Mouse (Mus musculus) kidney, embryonic 14.5 days (tissue): ENCODE measurements at regions not wholly inside any gene's neighbourhood (a gene's known extent, or its start where the extent isn't known, plus 50 kb on each side); places are given as distances from the start of the nearest gene placed in this dataset.

ENCODE experiments used
- ATAC-seq: fragments of 200-750 bp; cut with Nextera tagmentation; 2 replicates; pipeline ENCODE4 v1.8.0; 2017; ENCODE audit warnings: moderate number of reproducible peaks, mild to moderate bottlenecking, moderate TSS enrichment, moderate library complexity; ENCODE audit not compliant: low FRiP score, low TSS enrichment
- H3K27ac ChIP-seq: fragments of 300-500 bp; sonication (generic); 2 replicates; pipeline ENCODE4 v1.5.1; 2014; ENCODE audit warnings: low read depth, mild to moderate bottlenecking, low read length, moderate library complexity, mixed read lengths
- H3K27me3 ChIP-seq: fragments of 300-500 bp; sonication (generic); 2 replicates; pipeline ENCODE4 v1.6.1; 2014; ENCODE audit warnings: mild to moderate bottlenecking, low read length; ENCODE audit not compliant: control insufficient read depth, insufficient read depth
- H3K36me3 ChIP-seq: fragments of 300-500 bp; sonication (generic); 2 replicates; pipeline ENCODE4 v1.6.1; 2014; ENCODE audit warnings: low read length, mixed read lengths; ENCODE audit not compliant: control insufficient read depth, insufficient read depth
- H3K4me1 ChIP-seq: fragments of 300-500 bp; sonication (generic); 2 replicates; pipeline ENCODE4 v1.6.1; 2014; ENCODE audit warnings: low read length, mixed read lengths; ENCODE audit not compliant: control insufficient read depth, insufficient read depth
- H3K4me2 ChIP-seq: fragments of 300-500 bp; sonication (generic); replicated peaks from 2 replicates; pipeline ENCODE4 v1.6.1; 2014; ENCODE audit warnings: low read depth, mild to moderate bottlenecking, low read length
- H3K4me3 ChIP-seq: fragments of 300-500 bp; sonication (generic); 2 replicates; pipeline ENCODE4 v1.5.1; 2014; ENCODE audit warnings: mild to moderate bottlenecking, low read length
- H3K9ac ChIP-seq: fragments of 300-500 bp; sonication (generic); 2 replicates; pipeline ENCODE4 v1.6.1; 2014; ENCODE audit warnings: low read depth, mild to moderate bottlenecking, low read length, moderate library complexity
- H3K9me3 ChIP-seq: fragments of 300-500 bp; sonication (generic); 2 replicates; pipeline ENCODE4 v1.6.1; 2016; ENCODE audit warnings: low read length; ENCODE audit not compliant: control insufficient read depth
- WGBS: fragments of 180-500 bp; shearing (Covaris S2); extraction: QIAGEN DNeasy Blood & Tissue Kit; methylation state at CpG from one replicate; pipeline ENCODE4 v1.1.7; 2014; 5-methylcytosine and 5-hydroxymethylcytosine counted together

- 68% methylated on average over 1 of the region's 1 CpGs for WGBS
- Histone ChIP-seq H3K9me3 (no peaks in the 10 kb centered on the region), H3K27me3 (no peaks in the 10 kb centered on the region)
These were observed 207.0 kb upstream of the Ufl1 start for GRCm38 (mm10) chr4:25488479-25489069.

GRCm38 (mm10) chr4:25483621-25483933, 202.0 kb upstream of the Ufl1 start:
- H3K36me3 ChIP-seq: no peaks in the 10 kb centered on the region
- 24% methylated on average over 1 of the region's 1 CpGs for WGBS
- no peak overlapping the region for H3K27ac ChIP-seq
- no peak overlapping the region for H3K4me2 ChIP-seq
- no peak overlapping the region for H3K9ac ChIP-seq
- no peak for ATAC-seq
- no peaks in the 10 kb centered on the region for H3K4me1 ChIP-seq
- H3K9me3 ChIP-seq: no peaks in the 10 kb centered on the region
- H3K4me3 ChIP-seq: no peak overlapping the region
- H3K27me3 ChIP-seq: no peaks in the 10 kb centered on the region

More at GRCm38 (mm10) chr4:25488479-25489069, 207.0 kb upstream of the Ufl1 start:
- H3K27ac ChIP-seq: no peak overlapping the region
- H3K4me1 ChIP-seq: no peaks in the 10 kb centered on the region
- H3K9ac ChIP-seq: no peak overlapping the region
- H3K4me2 ChIP-seq: no peak overlapping the region
- ATAC-seq: no peak
- no peak overlapping the region for H3K4me3 ChIP-seq
- H3K36me3 ChIP-seq: no peaks in the 10 kb centered on the region

- no peak for ATAC-seq
- H3K4me2 ChIP-seq: no peak overlapping the region
- H3K4me3 ChIP-seq: no peak overlapping the region
- H3K9ac ChIP-seq: no peak overlapping the region
- no peaks in the 10 kb centered on the region for H3K27me3 ChIP-seq
- 42% methylated on average over 6 of the region's 6 CpGs for WGBS
- H3K4me1 ChIP-seq: no peaks in the 10 kb centered on the region
- no peaks in the 10 kb centered on the region for H3K9me3 ChIP-seq
- no peaks in the 10 kb centered on the region for H3K36me3 ChIP-seq
- H3K27ac ChIP-seq: no peak overlapping the region
These were observed 201.5 kb upstream of the Ufl1 start for GRCm38 (mm10) chr4:25482933-25483620.

GRCm38 (mm10) chr4:25473026-25473425, 191.4 kb upstream of the Ufl1 start:
- no peak overlapping the region for H3K27ac ChIP-seq
- H3K4me2 ChIP-seq: no peak overlapping the region
- no peaks in the 10 kb centered on the region for H3K9me3 ChIP-seq
- H3K9ac ChIP-seq: no peak overlapping the region
- no peaks in the 10 kb centered on the region for H3K27me3 ChIP-seq
- H3K4me1 ChIP-seq: no peaks in the 10 kb centered on the region
- ATAC-seq: no peak
- no peaks in the 10 kb centered on the region for H3K36me3 ChIP-seq
- no peak overlapping the region for H3K4me3 ChIP-seq

- 87% methylated on average over 3 of the region's 3 CpGs for WGBS
- H3K4me3 ChIP-seq: no peak overlapping the region
- no peaks in the 10 kb centered on the region for H3K27me3 ChIP-seq
- no peaks in the 10 kb centered on the region for H3K9me3 ChIP-seq
- no peaks in the 10 kb centered on the region for H3K36me3 ChIP-seq
- ATAC-seq: no peak
- no peak overlapping the region for H3K4me2 ChIP-seq
- no peak overlapping the region for H3K27ac ChIP-seq
- H3K9ac ChIP-seq: no peak overlapping the region
- no peaks in the 10 kb centered on the region for H3K4me1 ChIP-seq
These were observed 184.9 kb upstream of the Ufl1 start for GRCm38 (mm10) chr4:25466490-25466889.

- H3K4me3 ChIP-seq: no peak overlapping the region
- no peak overlapping the region for H3K4me2 ChIP-seq
- H3K27ac ChIP-seq: no peak overlapping the region
- no peak overlapping the region for H3K9ac ChIP-seq
- H3K36me3 ChIP-seq: no peaks in the 10 kb centered on the region
- no peaks in the 10 kb centered on the region for H3K9me3 ChIP-seq
- no peaks in the 10 kb centered on the region for H3K4me1 ChIP-seq
- 53% methylated on average over 1 of the region's 1 CpGs for WGBS
- H3K27me3 ChIP-seq: no peaks in the 10 kb centered on the region
- ATAC-seq: peak; percentile 83; the same call in 1 of the 2 replicates
These were observed 183.4 kb upstream of the Ufl1 start for GRCm38 (mm10) chr4:25464792-25465590.

GRCm38 (mm10) chr4:25464069-25464468, 182.4 kb upstream of the Ufl1 start:
- no peak overlapping the region for H3K4me2 ChIP-seq
- 73% methylated on average over 1 of the region's 1 CpGs for WGBS
- H3K36me3 ChIP-seq: no peaks in the 10 kb centered on the region
- H3K27ac ChIP-seq: no peak overlapping the region
- no peak overlapping the region for H3K9ac ChIP-seq
- no peaks in the 10 kb centered on the region for H3K9me3 ChIP-seq
- no peak overlapping the region for H3K4me3 ChIP-seq
- H3K27me3 ChIP-seq: no peaks in the 10 kb centered on the region
- ATAC-seq: no peak
- no peaks in the 10 kb centered on the region for H3K4me1 ChIP-seq

- Histone ChIP-seq H3K9ac (no peak overlapping the region), H3K4me1 (no peaks in the 10 kb centered on the region), H3K4me2 (no peak overlapping the region), H3K4me3 (no peak overlapping the region), H3K9me3 (no peaks in the 10 kb centered on the region), H3K36me3 (no peaks in the 10 kb centered on the region), H3K27ac (no peak overlapping the region), H3K27me3 (no peaks in the 10 kb centered on the region)
- 79% methylated on average over 1 of the region's 1 CpGs for WGBS
- no peak for ATAC-seq
These were observed 178.5 kb upstream of the Ufl1 start for GRCm38 (mm10) chr4:25460127-25460526.

GRCm38 (mm10) chr4:25454752-25455151, 173.1 kb upstream of the Ufl1 start:
- Histone ChIP-seq H3K36me3 (no peaks in the 10 kb centered on the region), H3K4me2 (no peak overlapping the region), H3K9ac (no peak overlapping the region), H3K9me3 (no peaks in the 10 kb centered on the region), H3K4me3 (no peak overlapping the region), H3K27ac (no peak overlapping the region), H3K27me3 (no peaks in the 10 kb centered on the region), H3K4me1 (no peaks in the 10 kb centered on the region)
- 31% methylated on average over 3 of the region's 3 CpGs for WGBS
- ATAC-seq: no peak
